Mouse (Mus musculus) ES-E14 (cell line): ENCODE results near the gene Ugt1a1.

Experiments
- HCFC1 ChIP-seq: IDR thresholded peaks from 2 replicates; pipeline ENCODE4 v1.6.1; 2012; ENCODE audit warnings: low read length, inconsistent platforms, borderline replicate concordance; ENCODE audit not compliant: insufficient read depth
- MAFK ChIP-seq: IDR thresholded peaks from 2 replicates; pipeline ENCODE4 v1.6.1; 2014; ENCODE audit warnings: mild to moderate bottlenecking, low read depth, low read length, inconsistent platforms; ENCODE audit not compliant: insufficient read depth
- ZC3H11A ChIP-seq: IDR thresholded peaks from 2 replicates; pipeline ENCODE4 v1.6.1; 2012; ENCODE audit warnings: low read depth, mild to moderate bottlenecking, inconsistent platforms, low read length, borderline replicate concordance

GRCm38 (mm10) chr1:88229986-88230385 is 18.2 kb downstream of the Ugt1a1 start:
- TF ChIP-seq HCFC1 (no peak), MAFK (no peak), ZC3H11A (no peak)
